8 mouse cellular contexts compared by ENCODE assay signal in genomic region chr11:55422978-55423377, GRCm38 (mm10). TPM values are rescaled to one million over a fixed set of nuclear protein-coding genes. Genes with fewer than 3 reads are reported as not detected.
DNase-seq lines count a peak whose midpoint lies in the region; ATAC-seq and TF ChIP-seq lines count a peak whose summit lies in the region.

Gene Sparc (minus strand): TSS chr11:55423183.

- no peak within 1 kb of the TSS for H3K27ac ChIP-seq in lung, postnatal 0 days (ENCODE audit: low read length)
- peak within 1 kb of the TSS; percentile 58 for H3K27ac ChIP-seq in forebrain, embryonic 13.5 days
- H3K27ac ChIP-seq in liver, embryonic 11.5 days (ENCODE audit: low read depth, low read length), result peak within 1 kb of the TSS; percentile 53; the same call in 1 of the 2 replicates

- H3K4me2 ChIP-seq in lung, postnatal 0 days (replicated peaks; ENCODE audit: low read depth, low read length), result no peak within 1 kb of the TSS
- no peak within 1 kb of the TSS for H3K4me2 ChIP-seq in forebrain, embryonic 13.5 days
- no peak within 1 kb of the TSS for H3K4me2 ChIP-seq in liver, embryonic 11.5 days

- H3K9me3 ChIP-seq in lung, postnatal 0 days (ENCODE audit: low read length), result no peaks in the 10 kb centered on the region
- H3K9me3 ChIP-seq in forebrain, embryonic 13.5 days (replicated peaks), result no peaks in the 10 kb centered on the region
- H3K9me3 ChIP-seq in liver, embryonic 11.5 days (ENCODE audit: control insufficient read depth, low read length), result no peaks in the 10 kb centered on the region

- ATAC-seq in lung, postnatal 0 days, result no peak
- ATAC-seq in forebrain, embryonic 13.5 days, result no peak
- ATAC-seq in liver, embryonic 11.5 days (replicated peaks; ENCODE audit: low FRiP score), result no peak
- no peak for ATAC-seq in inflammation-experienced regulatory T-cells, adult 6 months

- no peak within 1 kb of the TSS for H3K4me3 ChIP-seq in lung, postnatal 0 days (ENCODE audit: low read depth, low read length)
- H3K4me3 ChIP-seq in forebrain, embryonic 13.5 days, result no peak within 1 kb of the TSS
- H3K4me3 ChIP-seq in liver, embryonic 11.5 days (ENCODE audit: low read depth, low read length), result no peak within 1 kb of the TSS

- H3K9ac ChIP-seq in lung, postnatal 0 days (replicated peaks; ENCODE audit: low read depth), result no peak within 1 kb of the TSS
- no peak within 1 kb of the TSS for H3K9ac ChIP-seq in forebrain, embryonic 13.5 days
- no peak within 1 kb of the TSS for H3K9ac ChIP-seq in liver, embryonic 11.5 days (ENCODE audit: low read depth, low read length)

- no peaks in the 10 kb centered on the region; the same call in 1 of the 2 replicates for H3K4me1 ChIP-seq in lung, postnatal 0 days (ENCODE audit: insufficient read depth, low read depth, low read length)
- peaks cover 41% of the 10 kb centered on the region for H3K4me1 ChIP-seq in forebrain, embryonic 13.5 days
- H3K4me1 ChIP-seq in liver, embryonic 11.5 days (replicated peaks; ENCODE audit: control insufficient read depth, insufficient read depth, low read length), result peaks cover 7% of the 10 kb centered on the region

- TF ChIP-seq CTCF in lung, postnatal 0 days (IDR thresholded peaks at IDR 0.05), result no peak

- TF ChIP-seq EP300 in lung, postnatal 0 days (IDR thresholded peaks at IDR 0.05), result no peak

- no peaks in the 10 kb centered on the region for H3K36me3 ChIP-seq in lung, postnatal 0 days (ENCODE audit: insufficient read depth, low read length)
- H3K36me3 ChIP-seq in forebrain, embryonic 13.5 days (ENCODE audit: poor library complexity, severe bottlenecking), result no peaks in the 10 kb centered on the region
- H3K36me3 ChIP-seq in liver, embryonic 11.5 days (ENCODE audit: control insufficient read depth, insufficient read depth, low read length), result no peaks in the 10 kb centered on the region

- no peaks in the 10 kb centered on the region for H3K27me3 ChIP-seq in lung, postnatal 0 days (replicated peaks; ENCODE audit: insufficient read depth, low read length)
- no peaks in the 10 kb centered on the region for H3K27me3 ChIP-seq in forebrain, embryonic 13.5 days
- H3K27me3 ChIP-seq in liver, embryonic 11.5 days (replicated peaks; ENCODE audit: control insufficient read depth, insufficient read depth, low read length), result no peaks in the 10 kb centered on the region

- WGBS in lung, postnatal 0 days, result 95% methylated on average over 1 of the region's 1 CpGs
- 96% methylated on average over 1 of the region's 1 CpGs for WGBS in forebrain, embryonic 13.5 days
- WGBS in liver, embryonic 11.5 days, result 83% methylated on average over 1 of the region's 1 CpGs

- DNase-seq in lung, postnatal 0 days (ENCODE audit: low spot score), result no peak
- no peak for DNase-seq in lung, adult 18-20 months
- DNase-seq in heart, postnatal 4 days, result no peak
- no peak for DNase-seq in liver, embryonic 11.5 days (ENCODE audit: low spot score)
- no peak for DNase-seq in Muller cell, postnatal 12 days (ENCODE audit: inconsistent ontology term)
- no peak for DNase-seq in thymus, adult 18-20 months

RNA-seq across cellular contexts. Expression of gene Sparc, which starts in this region (rescaled TPM):
- 3,302 and 3,486 TPM in 2 replicates for polyA plus RNA-seq in lung, postnatal 0 days (2015; fragmentation: Nextera tagmentation; extraction: Ambion mirVana)
- polyA plus RNA-seq in forebrain, embryonic 13.5 days (2015; fragmentation: Nextera tagmentation; extraction: Ambion mirVana), result 273 and 289 TPM in 2 replicates
- total RNA-seq in heart, postnatal 4 days (2021), result 1,000 to 10,000 TPM; 1,405 to 1,430 TPM
- 300 and 334 TPM in 2 replicates for polyA plus RNA-seq in liver, embryonic 11.5 days (2014; fragmentation: Nextera tagmentation; extraction: Ambion mirVana)
- not detected for polyA plus RNA-seq in inflammation-experienced regulatory T-cells, adult 6 months (2017; shearing (Covaris generic))

Comparison
In these comparisons a context has a peak if more than half of its experiments do, and no peak if none do; other contexts are left out.
1. RNA of gene Sparc (polyA plus RNA-seq): 3,302 to 3,486 TPM in lung, postnatal 0 days, 300 to 334 TPM in liver, embryonic 11.5 days and 273 to 289 TPM in forebrain, embryonic 13.5 days; not detected in inflammation-experienced regulatory T-cells, adult 6 months; every median in the first group is over 100 times any median in the second.